Mouse (Mus musculus): Measurements from ENCODE around the gene Vps29. TPM values are rescaled to one million over a fixed set of nuclear protein-coding genes. Genes with fewer than 3 reads are reported as not detected.

The Vps29 gene
- polyA plus RNA-seq, 1 experiment from 2014 or later = 315 TPM

- ATAC-seq = no peak
- WGBS = 87% methylated on average over 8 of the region's 8 CpGs
- peaks cover 45% of the 10 kb centered on the region for H3K36me3 ChIP-seq (ENCODE audit: control insufficient read depth, insufficient read depth, low read length)
Observed at GRCm38 (mm10) chr5:122325477-122325876, 28.7 kb upstream of the Vps29 start.

GRCm38 (mm10) chr5:122327283-122327682, 26.9 kb upstream of the Vps29 start:
- 77% methylated on average over 3 of the region's 3 CpGs for WGBS
- ATAC-seq (no peak), DNase-seq (ENCODE audit: low spot score) (no peak)
- Histone ChIP-seq H3K36me3 (ENCODE audit: control insufficient read depth, insufficient read depth, low read length) (peaks cover 29% of the 10 kb centered on the region), H3K27ac (ENCODE audit: low read depth, low read length) (no peak overlapping the region; the same call in 1 of the 2 replicates), H3K4me3 (ENCODE audit: low read depth, low read length) (no peak overlapping the region), H3K4me1 (ENCODE audit: control insufficient read depth, insufficient read depth, low read length) (no peaks in the 10 kb centered on the region), H3K9me3 (replicated peaks; ENCODE audit: control insufficient read depth, low read length) (no peaks in the 10 kb centered on the region), H3K27me3 (replicated peaks; ENCODE audit: control insufficient read depth, insufficient read depth, low read length) (no peaks in the 10 kb centered on the region), H3K9ac (ENCODE audit: low read length) (no peak overlapping the region), H3K4me2 (ENCODE audit: low read length) (no peak overlapping the region)

More at GRCm38 (mm10) chr5:122325477-122325876, 28.7 kb upstream of the Vps29 start:
- Histone ChIP-seq H3K27me3 (replicated peaks; ENCODE audit: control insufficient read depth, insufficient read depth, low read length) (no peaks in the 10 kb centered on the region), H3K4me3 (ENCODE audit: low read depth, low read length) (no peak overlapping the region), H3K9me3 (replicated peaks; ENCODE audit: control insufficient read depth, low read length) (no peaks in the 10 kb centered on the region), H3K4me2 (ENCODE audit: low read length) (no peak overlapping the region), H3K9ac (ENCODE audit: low read length) (no peak overlapping the region), H3K4me1 (ENCODE audit: control insufficient read depth, insufficient read depth, low read length) (no peaks in the 10 kb centered on the region), H3K27ac (ENCODE audit: low read depth, low read length) (no peak overlapping the region)
- no peak for DNase-seq (ENCODE audit: low spot score)

- Histone ChIP-seq H3K4me1 (ENCODE audit: control insufficient read depth, insufficient read depth, low read length) (no peaks in the 10 kb centered on the region), H3K36me3 (ENCODE audit: control insufficient read depth, insufficient read depth, low read length) (peaks cover 14% of the 10 kb centered on the region), H3K4me3 (ENCODE audit: low read depth, low read length) (no peak overlapping the region), H3K27ac (ENCODE audit: low read depth, low read length) (no peak overlapping the region), H3K27me3 (replicated peaks; ENCODE audit: control insufficient read depth, insufficient read depth, low read length) (no peaks in the 10 kb centered on the region), H3K9ac (ENCODE audit: low read length) (no peak overlapping the region), H3K4me2 (ENCODE audit: low read length) (no peak overlapping the region), H3K9me3 (replicated peaks; ENCODE audit: control insufficient read depth, low read length) (no peaks in the 10 kb centered on the region)
- DNase-seq (ENCODE audit: low spot score) (no peak), ATAC-seq (no peak)
- WGBS = 91% methylated on average over 4 of the region's 4 CpGs
Observed at GRCm38 (mm10) chr5:122330269-122330668, 23.9 kb upstream of the Vps29 start.

- DNase-seq (ENCODE audit: low spot score) = no peak
- 72% methylated on average over 3 of the region's 3 CpGs for WGBS
- Histone ChIP-seq H3K4me2 (ENCODE audit: low read length) (no peak overlapping the region), H3K36me3 (ENCODE audit: control insufficient read depth, insufficient read depth, low read length) (no peaks in the 10 kb centered on the region), H3K4me1 (ENCODE audit: control insufficient read depth, insufficient read depth, low read length) (no peaks in the 10 kb centered on the region), H3K9me3 (replicated peaks; ENCODE audit: control insufficient read depth, low read length) (no peaks in the 10 kb centered on the region), H3K27ac (ENCODE audit: low read depth, low read length) (no peak overlapping the region), H3K27me3 (replicated peaks; ENCODE audit: control insufficient read depth, insufficient read depth, low read length) (no peaks in the 10 kb centered on the region), H3K9ac (ENCODE audit: low read length) (no peak overlapping the region), H3K4me3 (ENCODE audit: low read depth, low read length) (no peak overlapping the region)
- ATAC-seq = no peak
Observed at GRCm38 (mm10) chr5:122334682-122335081, 19.5 kb upstream of the Vps29 start.

GRCm38 (mm10) chr5:122336554-122337294, 17.4 kb upstream of the Vps29 start:
- H3K9ac ChIP-seq (ENCODE audit: low read length) = no peak overlapping the region
- H3K4me3 ChIP-seq (ENCODE audit: low read depth, low read length) = no peak overlapping the region
- H3K27ac ChIP-seq (ENCODE audit: low read depth, low read length) = no peak overlapping the region
- ATAC-seq = no peak
- no peak for DNase-seq (ENCODE audit: low spot score)
- H3K27me3 ChIP-seq (replicated peaks; ENCODE audit: control insufficient read depth, insufficient read depth, low read length) = no peaks in the 10 kb centered on the region
- no peaks in the 10 kb centered on the region for H3K9me3 ChIP-seq (replicated peaks; ENCODE audit: control insufficient read depth, low read length)
- H3K36me3 ChIP-seq (ENCODE audit: control insufficient read depth, insufficient read depth, low read length) = no peaks in the 10 kb centered on the region
- no peak overlapping the region for H3K4me2 ChIP-seq (ENCODE audit: low read length)
- H3K4me1 ChIP-seq (ENCODE audit: control insufficient read depth, insufficient read depth, low read length) = no peaks in the 10 kb centered on the region
- 94% methylated on average over 7 of the region's 7 CpGs for WGBS

- Histone ChIP-seq H3K27ac (ENCODE audit: low read depth, low read length) (no peak overlapping the region), H3K27me3 (replicated peaks; ENCODE audit: control insufficient read depth, insufficient read depth, low read length) (no peaks in the 10 kb centered on the region), H3K4me1 (ENCODE audit: control insufficient read depth, insufficient read depth, low read length) (no peaks in the 10 kb centered on the region), H3K4me2 (ENCODE audit: low read length) (no peak overlapping the region), H3K36me3 (ENCODE audit: control insufficient read depth, insufficient read depth, low read length) (no peaks in the 10 kb centered on the region), H3K4me3 (ENCODE audit: low read depth, low read length) (no peak overlapping the region), H3K9me3 (replicated peaks; ENCODE audit: control insufficient read depth, low read length) (0 out of 2 replicates have a peak, but pooled peaks cover 2% of the 10 kb centered on the region), H3K9ac (ENCODE audit: low read length) (no peak overlapping the region)
- ATAC-seq (no peak), DNase-seq (ENCODE audit: low spot score) (no peak)
- WGBS = 95% methylated on average over 1 of the region's 1 CpGs
Observed at GRCm38 (mm10) chr5:122342874-122343273, 11.3 kb upstream of the Vps29 start.

- WGBS = 47% methylated on average over 7 of the region's 7 CpGs
- Histone ChIP-seq H3K36me3 (ENCODE audit: control insufficient read depth, insufficient read depth, low read length) (no peaks in the 10 kb centered on the region), H3K4me2 (ENCODE audit: low read length) (no peak overlapping the region), H3K27ac (ENCODE audit: low read depth, low read length) (no peak overlapping the region), H3K4me1 (ENCODE audit: control insufficient read depth, insufficient read depth, low read length) (no peaks in the 10 kb centered on the region), H3K9ac (ENCODE audit: low read length) (no peak overlapping the region), H3K27me3 (replicated peaks; ENCODE audit: control insufficient read depth, insufficient read depth, low read length) (no peaks in the 10 kb centered on the region), H3K4me3 (ENCODE audit: low read depth, low read length) (no peak overlapping the region), H3K9me3 (replicated peaks; ENCODE audit: control insufficient read depth, low read length) (0 out of 2 replicates have a peak, but pooled peaks cover 2% of the 10 kb centered on the region)
- no peak for ATAC-seq
- DNase-seq (ENCODE audit: low spot score) = no peak
Observed at GRCm38 (mm10) chr5:122343768-122344167, 10.4 kb upstream of the Vps29 start.

GRCm38 (mm10) chr5:122344260-122344659, 9.9 kb upstream of the Vps29 start:
- Histone ChIP-seq H3K4me1 (ENCODE audit: control insufficient read depth, insufficient read depth, low read length) (no peaks in the 10 kb centered on the region), H3K9me3 (replicated peaks; ENCODE audit: control insufficient read depth, low read length) (0 out of 2 replicates have a peak, but pooled peaks cover 2% of the 10 kb centered on the region), H3K27me3 (replicated peaks; ENCODE audit: control insufficient read depth, insufficient read depth, low read length) (no peaks in the 10 kb centered on the region), H3K9ac (ENCODE audit: low read length) (no peak overlapping the region), H3K27ac (ENCODE audit: low read depth, low read length) (no peak overlapping the region), H3K4me2 (ENCODE audit: low read length) (no peak overlapping the region), H3K4me3 (ENCODE audit: low read depth, low read length) (no peak overlapping the region), H3K36me3 (ENCODE audit: control insufficient read depth, insufficient read depth, low read length) (no peaks in the 10 kb centered on the region)
- ATAC-seq (no peak), DNase-seq (ENCODE audit: low spot score) (peak; percentile 82)
- 9% methylated on average over 5 of the region's 5 CpGs for WGBS

- Histone ChIP-seq H3K9me3 (replicated peaks; ENCODE audit: control insufficient read depth, low read length) (0 out of 2 replicates have a peak, but pooled peaks cover 2% of the 10 kb centered on the region), H3K9ac (ENCODE audit: low read length) (no peak overlapping the region), H3K27me3 (replicated peaks; ENCODE audit: control insufficient read depth, insufficient read depth, low read length) (no peaks in the 10 kb centered on the region), H3K27ac (ENCODE audit: low read depth, low read length) (no peak overlapping the region), H3K4me2 (ENCODE audit: low read length) (no peak overlapping the region), H3K4me1 (ENCODE audit: control insufficient read depth, insufficient read depth, low read length) (no peaks in the 10 kb centered on the region), H3K36me3 (ENCODE audit: control insufficient read depth, insufficient read depth, low read length) (no peaks in the 10 kb centered on the region), H3K4me3 (ENCODE audit: low read depth, low read length) (no peak overlapping the region)
- 80% methylated on average over 4 of the region's 4 CpGs for WGBS
- no peak for ATAC-seq
- peak; percentile 8 for DNase-seq (ENCODE audit: low spot score)
Observed at GRCm38 (mm10) chr5:122345777-122346176, 8.4 kb upstream of the Vps29 start.
